Mouse (Mus musculus) liver, adult (tissue): ENCODE results near the gene Rcn1.
A peak's percentile ranks its signal among the peaks of the same experiment; 100 is the strongest.

ENCODE experiments used
- GATA4 ChIP-seq: IDR thresholded peaks from 2 replicates; pipeline ENCODE4 v1.6.1; 2014; ENCODE audit warnings: mild to moderate bottlenecking, low read length; ENCODE audit not compliant: insufficient replicate concordance

The Rcn1 gene

DNA sequence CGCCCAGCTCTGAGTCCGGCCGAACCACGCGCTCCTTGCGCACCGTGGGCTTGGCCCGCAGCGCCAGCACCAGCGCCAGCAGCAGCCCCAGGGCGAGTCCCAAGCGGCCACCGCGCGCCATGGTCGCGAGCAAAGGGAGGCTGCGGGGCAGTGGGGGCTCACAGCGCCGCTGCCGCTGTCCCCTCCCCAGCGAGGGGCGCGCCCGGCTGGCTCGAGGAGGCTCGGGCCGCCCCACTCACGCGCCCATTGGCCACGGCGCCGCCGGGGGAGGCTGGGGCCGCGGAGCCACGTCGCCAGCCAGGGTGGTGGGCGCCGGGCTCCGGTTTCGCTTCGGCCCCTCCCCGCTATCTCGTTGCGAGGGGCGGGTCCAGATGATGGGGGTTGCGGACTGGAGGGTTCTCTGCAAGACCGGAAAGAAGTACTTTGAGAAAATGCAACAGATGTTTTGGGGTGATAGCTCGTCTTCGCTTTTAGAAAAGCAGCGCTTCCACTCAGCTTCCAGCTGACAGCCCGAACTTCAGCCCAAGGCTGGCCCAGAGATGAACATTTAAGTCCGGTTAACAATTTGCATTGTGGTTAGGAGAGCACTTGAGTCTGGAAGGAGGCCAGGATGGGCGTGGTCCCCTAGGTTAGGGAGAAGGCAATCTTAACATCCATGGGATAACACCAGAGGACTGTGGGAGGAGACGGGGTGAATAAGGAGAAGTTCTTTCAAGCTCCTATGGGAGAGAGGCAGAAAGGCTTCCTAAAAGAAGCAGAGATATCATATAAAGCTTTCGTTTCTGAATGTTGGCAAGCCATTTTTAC is at the start of gene Rcn1:
Rcn1 (minus strand) TSS at position 235 of the 807 bp plus-strand sequence.
- TF ChIP-seq GATA4: peak; percentile 62; the same call in 1 of the 2 replicates

DNA sequence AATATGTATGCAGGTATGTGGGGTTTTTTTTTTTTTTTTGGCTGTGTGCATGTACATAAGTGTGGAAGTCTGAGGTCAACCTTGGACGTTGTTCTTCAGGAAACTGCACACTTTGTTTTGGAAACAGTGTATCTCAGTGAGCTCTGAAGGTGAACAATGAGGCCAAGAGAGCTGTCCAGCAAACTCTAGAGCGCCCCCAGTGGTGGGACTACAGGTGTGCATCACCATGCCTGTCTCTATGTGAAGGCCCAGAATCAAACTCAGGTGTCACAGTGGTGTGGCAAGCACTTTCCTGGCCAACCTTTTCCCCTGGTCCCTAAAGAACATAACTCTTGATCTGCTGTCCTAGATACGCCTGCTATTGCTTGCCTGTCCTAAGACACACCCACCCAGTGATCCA is 45.0 kb upstream of the Rcn1 start:
- no peak for TF ChIP-seq GATA4

DNA sequence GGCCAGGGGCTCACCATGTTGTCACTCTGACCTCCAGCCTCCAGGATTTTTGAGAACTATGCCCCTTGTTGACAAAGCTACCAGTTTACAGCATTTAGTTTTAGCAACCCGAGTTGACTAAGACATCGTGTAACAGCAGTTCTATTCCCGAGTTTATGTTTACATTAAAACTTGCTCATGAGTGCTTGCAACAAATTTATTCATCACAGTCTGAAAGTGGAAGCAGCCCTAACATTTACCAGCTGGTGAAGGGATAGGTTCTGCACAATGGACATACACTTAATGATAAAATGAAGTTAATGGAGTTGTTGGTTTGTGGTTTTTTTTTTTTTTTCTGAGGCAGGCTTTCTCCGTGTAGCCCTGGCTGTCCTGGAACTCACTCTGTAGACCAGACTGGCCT is 39.9 kb upstream of the Rcn1 start:
- no peak for TF ChIP-seq GATA4

DNA sequence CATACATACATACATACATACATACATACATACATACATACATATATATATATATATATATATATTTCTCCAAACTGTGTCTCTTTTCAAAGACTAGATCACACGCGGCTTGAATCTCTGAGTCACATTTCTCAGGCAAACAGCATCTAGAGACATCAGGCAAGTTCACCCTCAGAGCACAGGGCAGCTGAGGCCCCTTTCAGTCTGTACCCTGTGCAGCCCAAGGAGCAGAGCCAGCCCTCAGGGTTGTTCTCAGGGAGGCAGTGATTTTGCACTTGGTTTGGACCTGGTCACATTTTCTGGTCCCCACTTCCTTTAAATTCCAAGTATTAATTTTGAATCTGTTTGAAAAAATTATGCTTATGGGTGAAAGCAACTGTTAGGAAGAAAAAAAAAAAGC is 39.4 kb upstream of the Rcn1 start:
- TF ChIP-seq GATA4: no peak

DNA sequence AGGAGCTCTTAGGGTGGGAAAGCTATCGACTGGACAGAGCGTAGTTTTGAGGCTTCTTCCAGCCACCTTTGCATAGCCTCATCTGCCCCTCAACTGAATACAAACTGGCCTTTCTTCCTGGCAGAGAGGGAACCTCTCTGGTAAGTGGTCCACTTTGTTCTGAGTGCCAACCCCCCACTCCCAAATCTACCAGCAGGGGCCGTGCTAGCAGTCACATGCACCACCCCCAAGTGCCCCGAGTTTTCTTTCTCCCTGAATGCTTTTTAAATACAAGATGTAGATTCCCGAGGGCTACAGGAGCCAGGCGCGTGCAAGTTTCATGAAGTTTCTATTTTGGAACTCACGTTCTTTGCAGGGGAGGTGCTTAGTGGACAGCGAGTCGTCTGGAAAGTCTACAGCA is 33.8 kb upstream of the Rcn1 start:
- no peak for TF ChIP-seq GATA4

DNA sequence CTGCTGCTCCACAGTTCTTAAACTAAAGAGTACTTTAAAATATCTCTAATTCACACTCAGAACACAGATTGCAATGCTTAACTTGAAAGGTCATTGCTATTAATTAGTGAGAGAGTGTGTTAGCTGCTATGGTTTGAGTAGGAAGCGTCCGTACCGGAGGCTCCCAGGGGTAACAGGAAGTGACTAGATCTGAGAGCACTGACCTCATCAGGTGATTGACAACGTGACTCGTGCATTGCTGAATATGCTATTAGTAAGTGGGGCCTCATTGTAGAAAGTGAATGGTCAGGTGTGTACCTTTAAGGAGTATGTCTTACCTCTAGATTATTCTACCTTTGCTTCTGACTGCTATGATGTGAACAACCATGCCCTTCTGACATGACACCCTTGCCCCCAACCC is 31.3 kb upstream of the Rcn1 start:
- no peak for TF ChIP-seq GATA4

DNA sequence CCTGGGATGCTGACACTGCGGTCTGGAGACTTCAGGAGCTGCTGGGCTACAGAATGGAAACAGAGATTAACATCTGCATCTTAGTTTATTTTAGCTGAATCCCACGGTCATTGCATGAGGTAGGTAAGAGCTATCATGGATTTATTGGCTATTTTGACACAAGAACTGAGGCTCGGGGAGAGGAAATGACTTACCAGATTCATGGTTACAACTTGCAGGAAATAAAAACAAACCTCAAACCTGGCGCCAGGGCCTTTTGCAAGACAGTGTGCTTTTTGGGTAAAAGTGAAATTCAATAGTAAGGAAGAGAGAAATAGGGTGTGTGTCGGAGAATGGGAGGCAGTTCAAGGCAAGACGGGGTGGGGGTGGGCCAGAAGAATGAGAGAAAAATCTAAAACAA is 30.8 kb upstream of the Rcn1 start:
- no peak for TF ChIP-seq GATA4

DNA sequence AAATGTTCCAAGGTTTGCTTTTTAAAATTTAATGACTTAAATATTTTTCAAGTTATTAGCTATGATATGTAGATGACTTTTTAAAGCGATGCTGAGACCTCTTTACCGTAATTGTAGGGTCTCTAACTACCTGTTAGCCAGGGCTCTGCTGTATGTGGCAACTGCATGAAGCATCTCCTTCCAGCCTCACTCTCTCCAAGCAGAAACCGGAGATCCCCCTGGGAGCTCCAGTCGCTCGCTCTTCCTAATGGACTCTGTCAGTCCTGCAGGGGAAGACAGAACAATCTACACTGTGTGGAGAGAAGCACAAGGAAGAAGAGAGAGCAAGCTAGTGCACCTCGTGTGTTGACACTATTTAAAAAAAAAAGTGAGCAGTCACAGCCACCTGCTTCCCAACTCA is 29.3 kb upstream of the Rcn1 start:
- TF ChIP-seq GATA4: no peak

DNA sequence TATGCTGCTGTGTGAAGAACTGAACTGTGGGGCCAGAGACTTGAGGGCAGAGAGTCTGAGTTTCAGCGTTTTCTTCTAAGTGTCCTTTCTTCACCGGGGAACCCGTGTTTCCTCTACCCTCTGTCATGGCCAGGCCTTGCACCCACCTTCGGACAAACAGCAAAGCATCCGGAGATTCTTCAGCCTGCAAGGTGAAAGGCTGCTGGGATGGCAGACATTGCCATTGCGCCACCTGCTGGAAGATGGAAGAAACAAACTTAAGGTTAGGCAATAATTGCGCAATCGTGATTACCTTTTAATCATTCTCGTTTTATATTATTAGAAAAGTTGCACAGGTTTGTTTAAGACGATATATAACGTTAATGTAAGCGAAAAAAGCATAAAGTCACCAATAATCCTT is 28.9 kb upstream of the Rcn1 start:
- no peak for TF ChIP-seq GATA4

DNA sequence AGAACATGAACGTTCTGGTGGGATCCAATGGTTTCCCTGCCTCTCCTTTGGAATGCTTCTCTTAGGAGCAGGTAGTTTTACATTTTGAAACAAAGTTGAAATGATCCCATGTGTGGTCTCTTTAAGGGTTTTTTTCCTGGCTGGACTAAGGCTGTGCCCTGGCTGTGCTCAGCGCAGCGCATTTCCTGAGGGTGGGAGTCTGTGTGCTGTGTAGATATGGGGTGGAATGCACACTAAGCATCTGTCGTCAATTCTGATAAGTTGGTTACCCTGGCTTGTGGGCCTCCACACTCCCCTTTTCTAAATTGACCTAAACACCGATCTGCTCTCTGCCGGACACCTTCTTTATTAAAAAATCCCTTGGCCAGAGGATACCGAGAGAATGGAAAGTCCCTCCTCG is 28.3 kb upstream of the Rcn1 start:
- TF ChIP-seq GATA4: no peak

DNA sequence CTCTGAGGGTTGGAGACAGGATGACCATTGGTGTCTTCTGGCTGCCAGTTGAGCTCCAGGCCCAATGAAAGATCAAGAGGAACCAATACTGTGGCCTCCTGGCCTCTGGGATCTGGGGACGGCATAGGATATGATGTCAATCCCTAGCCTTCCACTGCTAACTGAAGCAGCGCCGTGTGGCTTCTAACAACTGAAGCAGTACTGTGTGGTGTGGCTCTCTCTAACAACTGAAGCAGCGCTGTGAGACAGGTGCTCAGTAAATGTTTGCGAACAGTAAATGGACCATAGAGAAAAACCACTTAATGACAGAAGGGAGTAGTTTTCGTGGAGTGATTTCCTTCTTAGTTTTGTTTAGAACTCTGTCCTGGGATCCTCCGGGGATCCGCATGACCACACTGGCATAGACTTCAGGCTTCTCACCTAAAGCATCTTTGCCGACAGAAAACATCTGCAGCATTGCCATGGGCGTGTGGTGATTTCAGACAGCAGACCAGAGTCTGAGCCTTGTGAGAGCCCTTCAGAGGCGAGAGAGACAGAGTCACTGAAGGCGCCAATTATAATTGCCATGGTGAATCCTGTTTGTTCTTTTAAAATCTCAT is 19.6 kb upstream of the Rcn1 start:
- no peak for TF ChIP-seq GATA4

DNA sequence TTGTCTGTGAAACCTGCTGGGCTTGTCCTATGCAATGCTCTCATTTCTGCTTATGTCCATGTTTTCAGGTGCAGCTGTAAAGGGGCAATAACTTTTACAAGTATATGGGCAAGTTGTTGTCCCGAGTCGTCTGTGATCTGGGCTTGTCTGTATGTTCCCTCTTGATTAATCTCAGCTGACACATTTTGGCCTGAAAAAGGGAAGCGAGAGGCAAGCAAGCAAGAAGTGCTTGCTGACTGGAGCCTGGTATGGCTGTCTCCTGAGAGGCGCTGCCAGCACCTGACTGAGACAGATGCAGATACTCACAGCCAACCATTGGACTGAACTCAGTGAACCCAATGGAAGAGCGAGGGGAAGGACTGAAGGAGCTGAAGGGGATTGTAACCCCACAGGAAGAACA is 18.5 kb upstream of the Rcn1 start:
- TF ChIP-seq GATA4: no peak

DNA sequence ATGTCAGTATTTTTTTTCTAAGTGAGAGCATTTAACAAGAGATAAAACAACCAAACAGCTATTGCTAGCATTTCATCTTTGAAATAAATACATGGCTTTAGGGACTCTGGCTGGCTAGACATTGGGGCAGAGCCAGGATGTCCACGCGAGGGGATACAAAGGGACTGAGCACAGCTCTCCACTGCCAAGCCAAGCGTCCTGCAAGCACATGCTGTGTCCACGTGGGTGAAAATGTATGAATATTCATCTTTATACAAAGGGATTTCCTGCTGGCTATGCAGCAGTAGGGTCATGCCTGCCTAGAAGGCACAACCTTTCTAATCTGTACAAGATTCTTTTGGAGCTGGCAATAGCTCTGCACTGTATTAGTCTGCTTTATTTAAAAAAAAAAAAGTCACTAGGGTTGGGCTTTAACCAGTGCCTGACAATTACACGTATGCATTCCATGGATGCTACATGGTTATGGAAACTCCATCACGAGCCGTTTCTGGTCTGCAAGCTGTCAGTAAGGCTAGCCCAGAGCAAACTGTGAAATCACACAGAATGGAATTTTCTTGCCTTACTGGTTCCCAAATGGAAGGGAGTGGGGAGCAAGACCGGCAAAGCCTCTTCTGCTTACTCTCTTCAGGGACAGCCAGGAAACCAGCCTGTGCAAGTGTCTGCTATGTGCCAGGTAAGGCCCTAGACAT is 17.7 kb upstream of the Rcn1 start:
- no peak for TF ChIP-seq GATA4

DNA sequence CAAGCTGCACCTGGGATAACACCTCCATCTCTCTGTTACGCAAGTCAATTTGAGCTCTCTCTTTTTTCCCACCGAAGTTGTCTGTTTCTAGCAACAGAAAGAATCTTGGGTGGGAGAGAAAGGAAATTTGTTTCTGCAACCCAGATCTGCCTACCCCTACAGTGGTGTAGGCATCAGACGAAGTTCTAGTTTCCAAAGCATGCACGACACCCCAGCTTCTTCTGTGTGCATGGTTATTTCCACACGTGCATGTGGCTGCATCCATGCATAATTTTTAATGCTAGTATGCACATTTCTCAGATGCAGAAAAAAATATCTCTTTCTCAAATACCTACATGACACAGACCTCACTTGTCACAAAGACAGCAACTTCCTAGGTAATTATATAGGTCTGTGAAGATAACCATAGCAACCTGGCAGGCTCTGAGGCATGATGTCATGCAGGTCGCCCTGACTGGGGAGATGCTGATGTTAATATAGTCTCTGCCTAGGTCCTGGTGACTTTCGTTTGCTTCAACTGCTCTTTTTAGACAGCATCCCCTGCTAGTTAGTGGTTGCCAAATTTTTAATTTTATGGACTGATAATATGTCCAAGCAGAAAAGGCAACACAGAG is 17.0 kb upstream of the Rcn1 start:
- TF ChIP-seq GATA4: no peak

DNA sequence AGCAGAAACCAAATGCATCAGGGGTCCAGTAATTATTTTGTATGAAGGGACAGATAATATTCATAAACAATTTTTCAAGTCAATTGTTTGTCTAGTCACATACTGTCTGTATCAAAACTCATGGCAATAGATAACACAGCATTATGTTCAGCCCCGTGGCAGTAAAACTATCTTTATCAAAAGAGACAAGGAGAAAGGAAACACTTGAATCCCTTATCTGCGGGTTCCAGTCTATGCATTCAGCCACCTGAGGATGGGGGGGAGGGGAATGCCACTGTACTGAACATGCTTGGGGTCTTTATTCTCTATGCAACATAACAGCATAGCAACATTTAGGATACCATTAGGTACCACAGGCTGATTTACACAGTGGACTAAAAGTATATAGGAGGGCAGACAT is 15.2 kb upstream of the Rcn1 start:
- no peak for TF ChIP-seq GATA4

DNA sequence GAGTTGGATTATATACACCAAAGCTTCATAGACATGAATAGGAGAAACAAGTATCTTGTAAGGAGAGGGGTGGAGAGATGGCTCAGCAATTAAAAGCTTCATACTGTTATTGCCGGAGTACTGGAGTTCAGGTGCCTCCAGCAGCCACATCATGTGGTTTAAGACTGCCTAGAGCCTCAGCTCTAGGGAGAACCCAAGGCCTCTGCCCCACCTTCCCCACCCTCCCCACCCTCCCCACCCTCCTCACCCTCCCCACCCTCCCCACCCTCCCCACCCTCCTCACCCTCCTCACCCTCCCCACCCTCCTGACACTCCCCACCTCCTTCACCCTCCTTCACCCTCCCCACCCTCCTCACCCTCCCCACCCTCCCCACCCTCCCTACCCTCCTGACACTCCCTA is 10.1 kb upstream of the Rcn1 start:
- TF ChIP-seq GATA4: no peak
